ENCODE assay signal across 8 mouse cellular contexts in genomic region chr11:76647500-76647899, GRCm38 (mm10). TPM values are rescaled to one million over a fixed set of nuclear protein-coding genes. Genes with fewer than 3 reads are reported as not detected.
DNase-seq lines count a peak whose midpoint lies in the region; ATAC-seq and TF ChIP-seq lines count a peak whose summit lies in the region.

No protein-coding gene starts in this region.

- peak; percentile 86 for TF ChIP-seq CTCF in bone marrow, adult 2 months (IDR thresholded peaks at IDR 0.05; ENCODE audit: control insufficient read depth, insufficient read depth, low read length)
- TF ChIP-seq CTCF in stomach, postnatal 0 days (IDR thresholded peaks at IDR 0.05; ENCODE audit: low read depth) = peak; percentile 89

- no peak for TF ChIP-seq POLR2A in bone marrow, adult 2 months (IDR thresholded peaks at IDR 0.05; ENCODE audit: borderline replicate concordance, control insufficient read depth, low read depth, low read length)

- no peak overlapping the region for H3K4me3 ChIP-seq in bone marrow, adult 2 months (replicated peaks; ENCODE audit: control insufficient read depth, low read depth, low read length)
- H3K4me3 ChIP-seq in heart, embryonic 14.5 days (ENCODE audit: control insufficient read depth in 1 of 2, insufficient read depth in 1 of 2, low read depth in 1 of 2, low read length in 2 of 2) = peak overlapping the region; percentile 16 to 21; a peak in 2 of 4 replicates
- H3K4me3 ChIP-seq in liver, embryonic 13.5 days (replicated peaks) = no peak overlapping the region
- peak overlapping the region; percentile 15; the same call in 1 of the 2 replicates for H3K4me3 ChIP-seq in neural tube, embryonic 12.5 days
- no peak overlapping the region for H3K4me3 ChIP-seq in stomach, postnatal 0 days (ENCODE audit: low read depth, low read length)

- H3K36me3 ChIP-seq in heart, embryonic 14.5 days (ENCODE audit: control insufficient read depth, insufficient read depth, low read length) = no peaks in the 10 kb centered on the region
- no peaks in the 10 kb centered on the region for H3K36me3 ChIP-seq in liver, embryonic 13.5 days
- H3K36me3 ChIP-seq in neural tube, embryonic 12.5 days = no peaks in the 10 kb centered on the region
- H3K36me3 ChIP-seq in stomach, postnatal 0 days (ENCODE audit: control insufficient read depth, insufficient read depth, low read length) = no peaks in the 10 kb centered on the region

- no peak overlapping the region for H3K27ac ChIP-seq in bone marrow, adult 2 months (ENCODE audit: control insufficient read depth, insufficient read depth, low read depth, low read length, poor library complexity)
- H3K27ac ChIP-seq in heart, embryonic 14.5 days (replicated peaks in 1 of 2; ENCODE audit: control insufficient read depth in 1 of 2, insufficient read depth in 1 of 2, low read depth in 2 of 2, low read length in 2 of 2) = no peak overlapping the region
- no peak overlapping the region for H3K27ac ChIP-seq in liver, embryonic 13.5 days
- 0 out of 2 replicates have a peak overlapping the region, but pooled peaks have one; percentile 42 for H3K27ac ChIP-seq in neural tube, embryonic 12.5 days
- no peak overlapping the region for H3K27ac ChIP-seq in stomach, postnatal 0 days (replicated peaks)

- peak; percentile 59; the same call in 1 of the 2 replicates for ATAC-seq in erythroid progenitor cell, adult 5-6 weeks (replicated peaks; ENCODE audit: low FRiP score, poor library complexity, severe bottlenecking)
- no peak; the same call in 1 of the 2 replicates for ATAC-seq in heart, embryonic 14.5 days (ENCODE audit: insufficient number of reproducible peaks, insufficient read depth, low FRiP score, low read depth)
- ATAC-seq in liver, embryonic 13.5 days (ENCODE audit: low read depth) = no peak
- peak; percentile 45; the same call in 1 of the 2 replicates for ATAC-seq in neural tube, embryonic 12.5 days (ENCODE audit: low FRiP score, low read depth)
- peak; percentile 59; the same call in 1 of the 2 replicates for ATAC-seq in stomach, postnatal 0 days (ENCODE audit: low FRiP score, low TSS enrichment)

- H3K4me1 ChIP-seq in bone marrow, adult 2 months (ENCODE audit: control insufficient read depth, insufficient read depth, low read length) = no peaks in the 10 kb centered on the region; the same call in none of the 2 replicates
- peaks cover 3 to 9% of the 10 kb centered on the region in 2 experiments; a peak in 3 of 4 replicates for H3K4me1 ChIP-seq in heart, embryonic 14.5 days (ENCODE audit: control insufficient read depth in 2 of 2, insufficient read depth in 2 of 2, low read length in 2 of 2)
- 0 out of 2 replicates have a peak, but pooled peaks cover 5% of the 10 kb centered on the region for H3K4me1 ChIP-seq in liver, embryonic 13.5 days (replicated peaks)
- H3K4me1 ChIP-seq in neural tube, embryonic 12.5 days = peaks cover 33% of the 10 kb centered on the region
- H3K4me1 ChIP-seq in stomach, postnatal 0 days (replicated peaks; ENCODE audit: control insufficient read depth, insufficient read depth) = no peaks in the 10 kb centered on the region

- peak overlapping the region; percentile 65 for H3K4me2 ChIP-seq in heart, embryonic 14.5 days (ENCODE audit: low read length)
- H3K4me2 ChIP-seq in liver, embryonic 13.5 days = no peak overlapping the region
- peak overlapping the region; percentile 53 for H3K4me2 ChIP-seq in neural tube, embryonic 12.5 days (replicated peaks)
- H3K4me2 ChIP-seq in stomach, postnatal 0 days (replicated peaks; ENCODE audit: low read depth) = 0 out of 2 replicates have a peak overlapping the region, but pooled peaks have one; percentile 17

- H3K9ac ChIP-seq in heart, embryonic 14.5 days (ENCODE audit: low read length) = 0 out of 2 replicates have a peak overlapping the region, but pooled peaks have one; percentile 10
- H3K9ac ChIP-seq in liver, embryonic 13.5 days = no peak overlapping the region
- H3K9ac ChIP-seq in neural tube, embryonic 12.5 days = peak overlapping the region; percentile 8; the same call in 1 of the 2 replicates
- H3K9ac ChIP-seq in stomach, postnatal 0 days (ENCODE audit: low read length) = no peak overlapping the region

- DNase-seq in CD4-positive helper T cell, adult 2 months (ENCODE audit: low read depth, low spot score) = peak; percentile 78
- DNase-seq in kidney, postnatal 14 days = peak; percentile 80
- peak; percentile 47 for DNase-seq in liver, embryonic 13.5 days
- peak; percentile 85 for DNase-seq in stomach, postnatal 0 days (ENCODE audit: low spot score)

- no peaks in the 10 kb centered on the region for H3K9me3 ChIP-seq in heart, embryonic 14.5 days (ENCODE audit: control insufficient read depth, low read length)
- H3K9me3 ChIP-seq in liver, embryonic 13.5 days (replicated peaks) = no peaks in the 10 kb centered on the region
- no peaks in the 10 kb centered on the region for H3K9me3 ChIP-seq in neural tube, embryonic 12.5 days
- H3K9me3 ChIP-seq in stomach, postnatal 0 days (ENCODE audit: control insufficient read depth, low read length) = no peaks in the 10 kb centered on the region

- WGBS in bone marrow, adult 2 months = 2% methylated on average over 9 of the region's 9 CpGs
- WGBS in heart, embryonic 14.5 days = 4% methylated on average over 9 of the region's 9 CpGs
- 3% methylated on average over 9 of the region's 9 CpGs for WGBS in liver, embryonic 13.5 days (ENCODE audit: insufficient replicate concordance)
- 5% methylated on average over 9 of the region's 9 CpGs for WGBS in neural tube, embryonic 12.5 days
- WGBS in stomach, postnatal 0 days = 7% methylated on average over 9 of the region's 9 CpGs

- TF ChIP-seq EP300 in stomach, postnatal 0 days (optimal IDR thresholded peaks at IDR 0.05) = no peak

- H3K27me3 ChIP-seq in heart, embryonic 14.5 days (ENCODE audit: control insufficient read depth, insufficient read depth, low read length) = peaks cover 6% of the 10 kb centered on the region; the same call in 1 of the 2 replicates
- H3K27me3 ChIP-seq in liver, embryonic 13.5 days = peaks cover 29% of the 10 kb centered on the region
- no peaks in the 10 kb centered on the region for H3K27me3 ChIP-seq in neural tube, embryonic 12.5 days (replicated peaks)
- H3K27me3 ChIP-seq in stomach, postnatal 0 days (ENCODE audit: control insufficient read depth, insufficient read depth, low read length) = no peaks in the 10 kb centered on the region

RNA-seq across cellular contexts. Expression of gene Bhlha9, which starts 24.8 kb away (rescaled TPM):
- polyA plus RNA-seq in bone marrow, adult 2 months (2011; ENCODE audit: insufficient read depth, insufficient read length, low replicate concordance, missing spikeins) = not detected in 2 replicates
- not detected in 2 replicates for total RNA-seq in erythroid progenitor cell, adult 5-6 weeks (2015; ENCODE audit: low replicate concordance)
- total RNA-seq in erythroid progenitor cell, adult 5-6 weeks (2017; ENCODE audit: low replicate concordance) = not detected in 2 replicates
- not detected in 2 replicates for polyA plus RNA-seq in heart, embryonic 14.5 days (2014; fragmentation: Nextera tagmentation; extraction: Ambion mirVana)
- polyA plus RNA-seq in liver, embryonic 13.5 days (2015; fragmentation: Nextera tagmentation; extraction: Ambion mirVana) = not detected in 2 replicates
- 0.27 and 0.38 TPM in 2 replicates for polyA plus RNA-seq in neural tube, embryonic 12.5 days (2016; fragmentation: Nextera tagmentation; extraction: Ambion mirVana)
- not detected in 2 replicates for polyA plus RNA-seq in stomach, postnatal 0 days (2015; fragmentation: Nextera tagmentation; extraction: Ambion mirVana)

RNA-seq across cellular contexts. Expression of gene Abr, which starts 25.4 kb away (rescaled TPM):
- 19.4 and 43.0 TPM in 2 replicates for polyA plus RNA-seq in bone marrow, adult 2 months (2011; ENCODE audit: insufficient read depth, insufficient read length, low replicate concordance, missing spikeins)
- total RNA-seq in erythroid progenitor cell, adult 5-6 weeks (2015; ENCODE audit: low replicate concordance) = 4.0 and 10.9 TPM in 2 replicates
- 7.0 and 7.7 TPM in 2 replicates for total RNA-seq in erythroid progenitor cell, adult 5-6 weeks (2017; ENCODE audit: low replicate concordance)
- 25.6 and 25.8 TPM in 2 replicates for polyA plus RNA-seq in heart, embryonic 14.5 days (2014; fragmentation: Nextera tagmentation; extraction: Ambion mirVana)
- polyA plus RNA-seq in liver, embryonic 13.5 days (2015; fragmentation: Nextera tagmentation; extraction: Ambion mirVana) = 2.8 and 3.1 TPM in 2 replicates
- polyA plus RNA-seq in neural tube, embryonic 12.5 days (2016; fragmentation: Nextera tagmentation; extraction: Ambion mirVana) = 74.9 and 76.2 TPM in 2 replicates
- polyA plus RNA-seq in stomach, postnatal 0 days (2015; fragmentation: Nextera tagmentation; extraction: Ambion mirVana) = 19.3 and 21.5 TPM in 2 replicates

RNA-seq across cellular contexts. Expression of gene Trarg1, which starts 32.1 kb away (rescaled TPM):
- polyA plus RNA-seq in bone marrow, adult 2 months (2011; ENCODE audit: insufficient read depth, insufficient read length, low replicate concordance, missing spikeins) = 0.68 and 3.6 TPM in 2 replicates
- total RNA-seq in erythroid progenitor cell, adult 5-6 weeks (2015; ENCODE audit: low replicate concordance) = not detected in 2 replicates
- 0.13 TPM in 1 of 2 replicates, not detected in the other for total RNA-seq in erythroid progenitor cell, adult 5-6 weeks (2017; ENCODE audit: low replicate concordance)
- 0.08 TPM in 1 of 2 replicates, not detected in the other for polyA plus RNA-seq in heart, embryonic 14.5 days (2014; fragmentation: Nextera tagmentation; extraction: Ambion mirVana)
- polyA plus RNA-seq in liver, embryonic 13.5 days (2015; fragmentation: Nextera tagmentation; extraction: Ambion mirVana) = not detected in 2 replicates
- polyA plus RNA-seq in neural tube, embryonic 12.5 days (2016; fragmentation: Nextera tagmentation; extraction: Ambion mirVana) = 0.27 and 0.62 TPM in 2 replicates
- 0.59 and 0.67 TPM in 2 replicates for polyA plus RNA-seq in stomach, postnatal 0 days (2015; fragmentation: Nextera tagmentation; extraction: Ambion mirVana)

Comparison
In these comparisons a context has a peak if more than half of its experiments do, and no peak if none do; other contexts are left out.
1. H3K4me3 ChIP-seq: peak in heart, embryonic 14.5 days (2 of 2) and neural tube, embryonic 12.5 days (single experiment); none in bone marrow, adult 2 months (single experiment), liver, embryonic 13.5 days (single experiment) and stomach, postnatal 0 days (single experiment).
2. ATAC-seq: peak in erythroid progenitor cell, adult 5-6 weeks (single experiment), neural tube, embryonic 12.5 days (single experiment) and stomach, postnatal 0 days (single experiment); none in heart, embryonic 14.5 days (single experiment) and liver, embryonic 13.5 days (single experiment).
3. H3K9ac ChIP-seq: peak in heart, embryonic 14.5 days (single experiment) and neural tube, embryonic 12.5 days (single experiment); none in liver, embryonic 13.5 days (single experiment) and stomach, postnatal 0 days (single experiment).
4. Peak in every context shown above with its lines, with median percentiles within 50 percentile points of each other: DNase-seq.